23 mouse cellular contexts compared by ENCODE assay signal in the genomic region with DNA sequence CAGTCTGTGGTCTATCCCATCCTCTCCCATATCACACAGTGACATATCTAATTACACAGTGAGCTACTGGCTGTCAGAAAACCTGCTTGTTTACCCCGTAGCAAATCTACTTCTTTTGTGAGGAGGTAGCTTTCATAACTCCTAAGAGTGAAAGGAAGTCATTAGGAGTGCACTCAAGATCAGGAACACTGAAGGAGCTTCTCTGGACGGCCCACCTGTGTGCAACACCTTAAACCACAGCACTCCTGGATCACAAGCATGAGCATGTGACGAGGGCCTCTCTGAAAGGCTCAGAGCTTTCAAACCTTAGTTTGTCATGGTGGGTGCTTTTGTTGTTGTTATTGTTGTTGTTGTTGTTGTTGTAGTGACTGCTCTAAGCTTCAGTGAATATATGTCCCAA. TPM values are rescaled to one million over a fixed set of nuclear protein-coding genes. Genes with fewer than 3 reads are reported as not detected.
DNase-seq lines count a peak whose midpoint lies in the region; ATAC-seq and TF ChIP-seq lines count a peak whose summit lies in the region.
"Had no signal": no experiment of that assay in that cellular context is flagged by ENCODE, and none has a peak within 500 bp of the region (broad histone marks: within the 10 kb centered on the region; RNA-seq: fewer than 3 reads in every experiment).

No protein-coding gene starts in this region.

- H3K36me3 ChIP-seq in heart, adult 2 months (ENCODE audit: control insufficient read depth, insufficient read depth, low read length), result no peaks in the 10 kb centered on the region
- H3K36me3 ChIP-seq in lung, postnatal 0 days (ENCODE audit: insufficient read depth, low read length), result no peaks in the 10 kb centered on the region
- H3K36me3 ChIP-seq: embryonic facial prominence, embryonic 10.5 days; embryonic facial prominence, embryonic 12.5 days; G1E had no signal

- H3K4me1 ChIP-seq in heart, adult 2 months (ENCODE audit: control insufficient read depth, insufficient read depth, low read length), result no peaks in the 10 kb centered on the region
- no peaks in the 10 kb centered on the region for H3K4me1 ChIP-seq in lung, postnatal 0 days (ENCODE audit: insufficient read depth, low read depth, low read length)
- H3K4me1 ChIP-seq: embryonic facial prominence, embryonic 10.5 days; embryonic facial prominence, embryonic 12.5 days; forebrain, embryonic 13.5 days had no signal

- no peak for TF ChIP-seq EP300 in heart, adult 2 months (IDR thresholded peaks at IDR 0.05; ENCODE audit: insufficient read depth, low read depth, low read length)
- no peak for TF ChIP-seq EP300 in lung, postnatal 0 days (IDR thresholded peaks at IDR 0.05)

- no peaks in the 10 kb centered on the region for H3K9me3 ChIP-seq in lung, postnatal 0 days (ENCODE audit: low read length)
- H3K9me3 ChIP-seq: embryonic facial prominence, embryonic 10.5 days; embryonic facial prominence, embryonic 12.5 days; forebrain, embryonic 13.5 days; G1E had no signal

- no peaks in the 10 kb centered on the region for H3K79me2 ChIP-seq in heart, adult 2 months (replicated peaks; ENCODE audit: control insufficient read depth, insufficient read depth, low read length)

- no peak for TF ChIP-seq CTCF in heart, adult 2 months (IDR thresholded peaks at IDR 0.05)
- no peak for TF ChIP-seq CTCF in lung, postnatal 0 days (IDR thresholded peaks at IDR 0.05)
- no peak for TF ChIP-seq CTCF in left cerebral cortex, adult 2 months (IDR thresholded peaks at IDR 0.05)

- peak; percentile 83 for ATAC-seq in lung, postnatal 0 days
- ATAC-seq: activated CD4-positive, CD25-positive, alpha-beta regulatory T cell, adult 4 months; CD4-positive, CD25-positive, alpha-beta regulatory T cell, adult 4 months; forebrain, embryonic 13.5 days; Patski had no signal

- intact Hi-C loops in heart, adult 2 months (cut with DNase I), result no loop called here
- intact Hi-C loops in left cerebral cortex, adult 2 months (cut with DNase I), result no loop called here

- peak; percentile 41 for DNase-seq in heart, adult 11 months
- no peak for DNase-seq in heart, adult 2 months
- DNase-seq in lung, postnatal 0 days (ENCODE audit: low spot score), result peak; percentile 70
- DNase-seq in lung, postnatal 14 days, result peak; percentile 2
- peak; percentile 68 for DNase-seq in lung, postnatal 36 days
- no peak for DNase-seq in left cerebral cortex, adult 2 months (ENCODE audit: extremely low spot score in 1 of 2, low spot score in 2 of 2)
- DNase-seq in spleen, postnatal 10 days (ENCODE audit: low spot score in 2 of 2), result no peak
- DNase-seq: adrenal gland, adult 8-10 months; adrenal gland, postnatal 14 days; adrenal gland, postnatal 36 days; B cell, adult 2 months; cerebellum, adult 11-12 months; cerebellum, adult 2 months; cerebellum, adult 9-10 months; cerebellum, postnatal 10 days; cerebellum, postnatal 25 days had no signal

- H3K4me2 ChIP-seq in lung, postnatal 0 days (replicated peaks; ENCODE audit: low read depth, low read length), result no peak overlapping the region
- H3K4me2 ChIP-seq: embryonic facial prominence, embryonic 12.5 days; forebrain, embryonic 13.5 days had no signal

- no peak for TF ChIP-seq POLR2A in heart, adult 2 months (IDR thresholded peaks at IDR 0.05; ENCODE audit: insufficient read depth, low read depth, low read length)

- H3K27me3 ChIP-seq in heart, adult 2 months (ENCODE audit: control insufficient read depth, insufficient read depth, low read length), result no peaks in the 10 kb centered on the region
- no peaks in the 10 kb centered on the region for H3K27me3 ChIP-seq in lung, postnatal 0 days (replicated peaks; ENCODE audit: insufficient read depth, low read length)
- H3K27me3 ChIP-seq: embryonic facial prominence, embryonic 12.5 days; forebrain, embryonic 13.5 days; Patski had no signal

- no peak overlapping the region for H3K9ac ChIP-seq in heart, adult 2 months (ENCODE audit: low read depth, low read length)
- no peak overlapping the region for H3K9ac ChIP-seq in lung, postnatal 0 days (replicated peaks; ENCODE audit: low read depth)
- H3K9ac ChIP-seq: embryonic facial prominence, embryonic 12.5 days; forebrain, embryonic 13.5 days had no signal

- 71% methylated on average over 3 of the region's 3 CpGs for WGBS in heart, adult 2 months
- WGBS in lung, postnatal 0 days, result 52% methylated on average over 3 of the region's 3 CpGs

- no peak overlapping the region for H3K27ac ChIP-seq in heart, adult 2 months
- no peak overlapping the region for H3K27ac ChIP-seq in lung, postnatal 0 days (ENCODE audit: low read length)
- no peak overlapping the region for H3K27ac ChIP-seq in left cerebral cortex, adult 2 months
- H3K27ac ChIP-seq: embryonic facial prominence, embryonic 10.5 days; embryonic facial prominence, embryonic 12.5 days; forebrain, embryonic 13.5 days had no signal

- no peak overlapping the region for H3K4me3 ChIP-seq in heart, adult 2 months
- H3K4me3 ChIP-seq in lung, postnatal 0 days (ENCODE audit: low read depth, low read length), result no peak overlapping the region
- H3K4me3 ChIP-seq in left cerebral cortex, adult 2 months, result no peak overlapping the region
- H3K4me3 ChIP-seq: embryonic facial prominence, embryonic 10.5 days; embryonic facial prominence, embryonic 12.5 days; forebrain, embryonic 13.5 days had no signal

RNA-seq across cellular contexts. Expression of gene Osbpl3, which starts 10.4 kb away (rescaled TPM):
- total RNA-seq in heart, adult 2 months (2021), result 10 to 100 TPM; 25.4 to 26.5 TPM
- polyA plus RNA-seq in heart, adult 2 months (2012; rRNA removed), result 12.8 and 15.6 TPM in 2 replicates
- 4.7 TPM in 2 replicates for polyA plus RNA-seq in lung, postnatal 0 days (2015; fragmentation: Nextera tagmentation; extraction: Ambion mirVana)
- 10 to 100 TPM; 45.5 to 56.0 TPM for total RNA-seq in left cerebral cortex, adult 2 months (2021)
- polyA plus RNA-seq: G1E had no signal

Comparison
In these comparisons a context has a peak if more than half of its experiments do, and no peak if none do; other contexts are left out.
1. DNase-seq: peak in heart, adult 11 months (single experiment), lung, postnatal 0 days (single experiment), lung, postnatal 14 days (single experiment) and lung, postnatal 36 days (single experiment); none in heart, adult 2 months (0 of 2), left cerebral cortex, adult 2 months (0 of 2) and spleen, postnatal 10 days (0 of 2).